Mouse (Mus musculus) hindbrain, embryonic 11.5 days (tissue): ENCODE data around the gene Fto. TPM values are rescaled to one million over a fixed set of nuclear protein-coding genes. Genes with fewer than 3 reads are reported as not detected.

Experiments used
- ATAC-seq: fragments of 200-750 bp; cut with Nextera tagmentation; 2 replicates; pipeline ENCODE4 v1.8.0; 2017; ENCODE audit warnings: mild to moderate bottlenecking, moderate TSS enrichment, moderate library complexity; ENCODE audit not compliant: low FRiP score
- DNase-seq: peaks from one replicate; pipeline ENCODE4 v3.0.0-alpha.2; 2015; ENCODE audit warnings: low spot score
- H3K27ac ChIP-seq: fragments of 300-500 bp; sonication (generic); 2 replicates; pipeline ENCODE4 v1.5.1; 2014; ENCODE audit warnings: mild to moderate bottlenecking, low read depth, low read length
- H3K27me3 ChIP-seq: fragments of 300-500 bp; sonication (generic); 2 replicates; pipeline ENCODE4 v1.6.1; 2014; ENCODE audit warnings: mild to moderate bottlenecking, low read length, moderate library complexity, mixed read lengths; ENCODE audit not compliant: control insufficient read depth, insufficient read depth
- H3K36me3 ChIP-seq: fragments of 300-500 bp; sonication (generic); 2 replicates; pipeline ENCODE4 v1.6.1; 2014; ENCODE audit warnings: mild to moderate bottlenecking, low read length, moderate library complexity, mixed read lengths; ENCODE audit not compliant: control insufficient read depth, insufficient read depth
- H3K4me1 ChIP-seq: fragments of 300-500 bp; sonication (generic); replicated peaks from 2 replicates; pipeline ENCODE4 v1.6.1; 2014; ENCODE audit warnings: low read length, mixed read lengths; ENCODE audit not compliant: control insufficient read depth, insufficient read depth
- H3K4me2 ChIP-seq: fragments of 300-500 bp; sonication (generic); replicated peaks from 2 replicates; pipeline ENCODE4 v1.6.1; 2014; ENCODE audit warnings: mild to moderate bottlenecking, low read depth, low read length
- H3K4me3 ChIP-seq: fragments of 300-500 bp; sonication (generic); 2 replicates; pipeline ENCODE4 v1.5.1; 2014; ENCODE audit warnings: low read depth, low read length
- H3K9ac ChIP-seq: fragments of 300-500 bp; sonication (generic); 2 replicates; pipeline ENCODE4 v1.6.1; 2014; ENCODE audit warnings: low read depth, low read length
- H3K9me3 ChIP-seq: fragments of 300-500 bp; sonication (generic); 2 replicates; pipeline ENCODE4 v1.6.1; 2016; ENCODE audit warnings: low read length; ENCODE audit not compliant: control insufficient read depth
- WGBS: fragments of 180-500 bp; shearing (Covaris S2); extraction: QIAGEN DNeasy Blood & Tissue Kit; methylation state at CpG from one replicate; pipeline ENCODE4 v1.1.7; 2014; 5-methylcytosine and 5-hydroxymethylcytosine counted together
- polyA plus RNA-seq: library from polyadenylated mRNA; unstranded; fragments of >200 nt; fragmentation: Nextera tagmentation; extraction: Ambion mirVana; gene quantifications from 2 replicates; pipeline ENCODE4 v1.2.1, GENCODE M21; 2014

The Fto gene
- polyA plus RNA-seq, 1 experiment from 2014 or later = 94.7 TPM

GRCm38 (mm10) chr8:91455591-91455990, 142.3 kb downstream of the Fto start:
- no peak overlapping the region for H3K9ac ChIP-seq
- H3K4me2 ChIP-seq = no peak overlapping the region
- 99% methylated on average over 5 of the region's 5 CpGs for WGBS
- H3K27me3 ChIP-seq = no peaks in the 10 kb centered on the region
- H3K36me3 ChIP-seq = no peaks in the 10 kb centered on the region
- DNase-seq (no peak), ATAC-seq (no peak)
- no peak overlapping the region for H3K4me3 ChIP-seq
- no peaks in the 10 kb centered on the region for H3K4me1 ChIP-seq
- no peak overlapping the region for H3K27ac ChIP-seq
- no peaks in the 10 kb centered on the region for H3K9me3 ChIP-seq

- H3K4me1 ChIP-seq = no peaks in the 10 kb centered on the region
- DNase-seq (no peak), ATAC-seq (no peak)
- no peaks in the 10 kb centered on the region for H3K9me3 ChIP-seq
- no peak overlapping the region for H3K4me3 ChIP-seq
- H3K36me3 ChIP-seq = no peaks in the 10 kb centered on the region
- no peak overlapping the region for H3K27ac ChIP-seq
- no peaks in the 10 kb centered on the region for H3K27me3 ChIP-seq
- H3K9ac ChIP-seq = no peak overlapping the region
- H3K4me2 ChIP-seq = no peak overlapping the region
- 96% methylated on average over 1 of the region's 1 CpGs for WGBS
Observed at GRCm38 (mm10) chr8:91458016-91458415, 144.7 kb downstream of the Fto start.

GRCm38 (mm10) chr8:91460965-91461364, 147.6 kb downstream of the Fto start:
- Histone ChIP-seq H3K4me1 (no peaks in the 10 kb centered on the region), H3K36me3 (no peaks in the 10 kb centered on the region), H3K27me3 (no peaks in the 10 kb centered on the region), H3K9ac (no peak overlapping the region), H3K27ac (no peak overlapping the region), H3K9me3 (no peaks in the 10 kb centered on the region), H3K4me3 (no peak overlapping the region), H3K4me2 (no peak overlapping the region)
- WGBS = 88% methylated on average over 6 of the region's 6 CpGs
- no peak for ATAC-seq
- no peak for DNase-seq

GRCm38 (mm10) chr8:91463757-91464156, 150.4 kb downstream of the Fto start:
- no peaks in the 10 kb centered on the region for H3K4me1 ChIP-seq
- H3K27ac ChIP-seq = no peak overlapping the region
- DNase-seq (no peak), ATAC-seq (no peak)
- H3K9me3 ChIP-seq = no peaks in the 10 kb centered on the region
- H3K36me3 ChIP-seq = no peaks in the 10 kb centered on the region
- no peak overlapping the region for H3K4me2 ChIP-seq
- no peak overlapping the region for H3K9ac ChIP-seq
- no peaks in the 10 kb centered on the region for H3K27me3 ChIP-seq
- no peak overlapping the region for H3K4me3 ChIP-seq
- 80% methylated on average over 2 of the region's 2 CpGs for WGBS

- ATAC-seq (no peak), DNase-seq (no peak)
- WGBS = 92% methylated on average over 3 of the region's 3 CpGs
- H3K4me1 ChIP-seq = no peaks in the 10 kb centered on the region
- no peaks in the 10 kb centered on the region for H3K36me3 ChIP-seq
- H3K27ac ChIP-seq = no peak overlapping the region
- H3K4me3 ChIP-seq = no peak overlapping the region
- H3K9ac ChIP-seq = no peak overlapping the region
- H3K9me3 ChIP-seq = no peaks in the 10 kb centered on the region
- H3K27me3 ChIP-seq = no peaks in the 10 kb centered on the region
- no peak overlapping the region for H3K4me2 ChIP-seq
Observed at GRCm38 (mm10) chr8:91467463-91467862, 154.1 kb downstream of the Fto start.

GRCm38 (mm10) chr8:91467881-91468534, 154.7 kb downstream of the Fto start:
- Histone ChIP-seq H3K36me3 (no peaks in the 10 kb centered on the region), H3K4me3 (no peak overlapping the region), H3K4me2 (no peak overlapping the region), H3K27me3 (no peaks in the 10 kb centered on the region), H3K4me1 (no peaks in the 10 kb centered on the region), H3K9me3 (no peaks in the 10 kb centered on the region), H3K9ac (no peak overlapping the region), H3K27ac (no peak overlapping the region)
- WGBS = 93% methylated on average over 8 of the region's 8 CpGs
- no peak for DNase-seq
- ATAC-seq = no peak

- ATAC-seq = no peak
- no peak overlapping the region for H3K4me3 ChIP-seq
- H3K9ac ChIP-seq = no peak overlapping the region
- no peak overlapping the region for H3K4me2 ChIP-seq
- 85% methylated on average over 8 of the region's 8 CpGs for WGBS
- H3K27ac ChIP-seq = no peak overlapping the region
- no peaks in the 10 kb centered on the region for H3K36me3 ChIP-seq
- no peaks in the 10 kb centered on the region for H3K27me3 ChIP-seq
- DNase-seq = no peak
- no peaks in the 10 kb centered on the region for H3K9me3 ChIP-seq
- no peaks in the 10 kb centered on the region for H3K4me1 ChIP-seq
Observed at GRCm38 (mm10) chr8:91469441-91469840, 156.1 kb downstream of the Fto start.

GRCm38 (mm10) chr8:91474731-91475279, 161.5 kb downstream of the Fto start:
- no peaks in the 10 kb centered on the region for H3K4me1 ChIP-seq
- H3K4me3 ChIP-seq = no peak overlapping the region
- DNase-seq = no peak
- H3K9me3 ChIP-seq = no peaks in the 10 kb centered on the region
- H3K9ac ChIP-seq = no peak overlapping the region
- no peak overlapping the region for H3K27ac ChIP-seq
- no peak for ATAC-seq
- no peak overlapping the region for H3K4me2 ChIP-seq
- 91% methylated on average over 6 of the region's 6 CpGs for WGBS
- no peaks in the 10 kb centered on the region for H3K27me3 ChIP-seq
- peaks cover 2% of the 10 kb centered on the region; the same call in 1 of the 2 replicates for H3K36me3 ChIP-seq

- Histone ChIP-seq H3K36me3 (peaks cover 2% of the 10 kb centered on the region; the same call in 1 of the 2 replicates), H3K27ac (no peak overlapping the region), H3K27me3 (no peaks in the 10 kb centered on the region; the same call in 1 of the 2 replicates), H3K4me2 (no peak overlapping the region), H3K4me3 (no peak overlapping the region), H3K4me1 (no peaks in the 10 kb centered on the region), H3K9me3 (no peaks in the 10 kb centered on the region), H3K9ac (no peak overlapping the region)
- DNase-seq (no peak), ATAC-seq (no peak)
- 95% methylated on average over 5 of the region's 5 CpGs for WGBS
Observed at GRCm38 (mm10) chr8:91476988-91477387, 163.7 kb downstream of the Fto start.
